Mouse (Mus musculus) cerebellum, adult 2 months (tissue): Measurements from ENCODE around the gene Fam102b.

Source experiments
- CTCF ChIP-seq: fragments of 200-500 bp; IDR thresholded peaks from 2 replicates; pipeline ENCODE4 v1.5.1; 2011; ENCODE audit warnings: low read depth, mild to moderate bottlenecking, control low read depth, low read length, moderate library complexity, borderline replicate concordance; ENCODE audit not compliant: insufficient read depth
- POLR2A ChIP-seq: fragments of 200-500 bp; IDR thresholded peaks from 2 replicates; pipeline ENCODE4 v1.6.1; 2011; ENCODE audit warnings: low read length, control low read depth, borderline replicate concordance; ENCODE audit not compliant: insufficient read depth

DNA sequence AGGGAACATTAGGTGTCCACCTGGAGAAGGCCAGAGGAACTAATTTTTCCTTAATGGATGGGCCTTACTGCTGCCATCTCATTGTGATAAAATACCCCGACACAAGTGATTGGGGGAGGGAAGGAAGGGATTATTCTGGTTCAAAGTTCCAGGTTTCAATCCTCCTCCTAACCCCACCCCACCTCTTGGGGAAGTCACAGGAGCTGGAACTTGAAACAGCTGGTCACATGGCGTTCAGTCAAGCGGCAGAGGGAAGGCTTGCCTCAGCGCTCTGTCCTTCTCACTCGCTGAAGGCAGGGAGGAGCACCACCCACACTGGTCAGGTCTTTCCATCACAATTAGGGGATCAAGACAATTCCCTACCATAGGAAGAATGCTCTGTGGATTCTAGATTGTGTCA lies 88.7 kb downstream of the Fam102b start:
- no peak for TF ChIP-seq POLR2A
- no peak for TF ChIP-seq CTCF
